Mouse (Mus musculus): ENCODE results near the gene Dnaic1.

DNA sequence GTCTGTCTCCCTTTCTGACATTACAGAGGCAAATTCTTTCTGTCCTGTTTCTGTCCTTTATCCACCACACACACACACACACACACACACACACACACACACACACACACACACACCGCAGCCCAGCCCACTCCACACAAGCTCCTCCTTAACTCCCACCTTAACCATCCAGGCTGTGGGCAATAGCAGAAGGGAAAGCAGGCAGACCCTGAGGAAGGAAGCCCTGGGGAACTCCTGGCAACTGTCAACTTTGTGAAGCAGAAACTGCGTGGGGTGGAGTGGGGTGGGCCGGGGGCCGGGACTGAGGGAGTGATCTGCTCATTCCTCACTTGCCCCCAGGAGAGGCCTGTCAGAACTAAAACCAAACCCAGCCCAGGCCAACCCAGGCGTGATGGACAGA, 101.9 kb downstream of the Dnaic1 start:
- TF ChIP-seq CTCF (IDR thresholded peaks at IDR 0.05; ENCODE audit: low read depth, low read length) = no peak
- TF ChIP-seq POLR2A (IDR thresholded peaks at IDR 0.05; ENCODE audit: borderline replicate concordance, low read depth, low read length) = no peak

All from bone marrow macrophage, adult 2 months (primary cell).